Mouse (Mus musculus) spleen, adult 2 months (tissue): ENCODE results near the gene Bmx. TPM values are rescaled to one million over a fixed set of nuclear protein-coding genes. Genes with fewer than 3 reads are reported as not detected.

Source experiments
- DNase-seq, 2 experiments: peaks; one replicate each; pipeline versions ENCODE4 v3.0.0 to v3.0.0-alpha.2; 2012 to 2021; ENCODE audit warnings: low spot score in 2 of 2, low read depth in 1 of 2
- H3K27ac ChIP-seq: fragments of 200-500 bp; 2 replicates; pipeline ENCODE4 v1.5.1; 2012; ENCODE audit warnings: low read length, inconsistent platforms; ENCODE audit not compliant: insufficient read depth
- H3K27me3 ChIP-seq: fragments of 200-500 bp; 2 replicates; pipeline ENCODE4 v1.6.1; 2012; ENCODE audit warnings: mild to moderate bottlenecking, moderate library complexity, low read length, inconsistent platforms; ENCODE audit not compliant: control insufficient read depth, insufficient read depth
- H3K36me3 ChIP-seq: fragments of 200-500 bp; 2 replicates; pipeline ENCODE4 v1.6.1; 2012; ENCODE audit warnings: mild to moderate bottlenecking, low read length, inconsistent platforms; ENCODE audit not compliant: control insufficient read depth, insufficient read depth
- H3K4me1 ChIP-seq: fragments of 200-500 bp; 2 replicates; pipeline ENCODE4 v1.6.1; 2011; ENCODE audit warnings: inconsistent platforms; ENCODE audit not compliant: control insufficient read depth, insufficient read depth, insufficient read length
- H3K4me3 ChIP-seq: fragments of 200-500 bp; 2 replicates; pipeline ENCODE4 v1.5.1; 2011; ENCODE audit warnings: mild to moderate bottlenecking, inconsistent platforms; ENCODE audit not compliant: insufficient read depth, insufficient read length; ENCODE audit errors: extremely low read depth
- CTCF ChIP-seq: fragments of 200-500 bp; IDR thresholded peaks from 2 replicates; pipeline ENCODE4 v1.5.1; 2011; ENCODE audit warnings: mild to moderate bottlenecking, inconsistent platforms; ENCODE audit not compliant: insufficient read depth, insufficient read length, insufficient replicate concordance; ENCODE audit errors: extremely low read depth
- POLR2A ChIP-seq: fragments of 200-500 bp; IDR thresholded peaks from 2 replicates; pipeline ENCODE4 v1.6.1; 2011; ENCODE audit warnings: low read depth, low read length, inconsistent platforms
- WGBS: fragments of 180-500 bp; shearing (Covaris S2); methylation state at CpG from one replicate; pipeline ENCODE4 v1.1.7; 2018; 5-methylcytosine and 5-hydroxymethylcytosine counted together
- polyA plus RNA-seq: library from polyadenylated mRNA; depleted of rRNA; stranded (reverse); fragments of >200 nt; gene quantifications from 2 replicates; pipeline ENCODE4 v1.2.3, GENCODE M21; 2012

Gene Bmx
- polyA plus RNA-seq, 1 experiment = 0.09 TPM

DNA sequence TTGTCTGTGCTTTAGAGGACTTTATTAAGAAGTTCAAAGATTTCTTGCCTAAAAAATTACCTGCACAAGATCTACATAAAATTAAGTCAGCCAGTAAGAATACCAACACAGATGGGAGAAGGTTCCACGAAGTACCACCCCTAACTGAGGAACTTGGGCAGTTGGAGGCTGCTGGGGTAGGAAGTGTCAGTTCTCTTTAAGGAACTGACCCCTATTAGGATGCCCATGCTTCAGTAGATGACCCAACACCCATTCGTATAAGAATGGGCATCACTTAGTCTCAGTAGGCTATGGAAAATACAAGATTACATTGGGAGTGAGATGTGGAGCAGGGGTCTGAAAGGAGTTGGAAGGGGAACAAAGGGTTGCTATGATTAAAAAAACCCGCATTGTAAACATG lies 12.6 kb upstream of the Bmx start:
- no peak overlapping the region for H3K4me3 ChIP-seq
- WGBS = 69% methylated on average over 3 of the region's 3 CpGs
- no peak overlapping the region for H3K27ac ChIP-seq
- TF ChIP-seq CTCF (no peak), POLR2A (no peak)
- peaks cover 3% of the 10 kb centered on the region; the same call in 1 of the 2 replicates for H3K4me1 ChIP-seq
- no peak for DNase-seq
- H3K36me3 ChIP-seq = no peaks in the 10 kb centered on the region
- H3K27me3 ChIP-seq = no peaks in the 10 kb centered on the region

GRCm38 (mm10) chrX:164269285-164269761 lies 11.3 kb upstream of the Bmx start, which contains the start of gene Pir:
Gene Pir, plus strand, starts transcription at chrX:164269371.
- no peaks in the 10 kb centered on the region for H3K27me3 ChIP-seq
- no peaks in the 10 kb centered on the region for H3K36me3 ChIP-seq
- peaks cover 3% of the 10 kb centered on the region; the same call in 1 of the 2 replicates for H3K4me1 ChIP-seq
- DNase-seq = no peak
- TF ChIP-seq CTCF = no peak
- no peak for TF ChIP-seq POLR2A
- WGBS = 24% methylated on average over 20 of the region's 20 CpGs
- no peak within 1 kb of the TSS for H3K27ac ChIP-seq
- peak within 1 kb of the TSS; percentile 30 for H3K4me3 ChIP-seq

DNA sequence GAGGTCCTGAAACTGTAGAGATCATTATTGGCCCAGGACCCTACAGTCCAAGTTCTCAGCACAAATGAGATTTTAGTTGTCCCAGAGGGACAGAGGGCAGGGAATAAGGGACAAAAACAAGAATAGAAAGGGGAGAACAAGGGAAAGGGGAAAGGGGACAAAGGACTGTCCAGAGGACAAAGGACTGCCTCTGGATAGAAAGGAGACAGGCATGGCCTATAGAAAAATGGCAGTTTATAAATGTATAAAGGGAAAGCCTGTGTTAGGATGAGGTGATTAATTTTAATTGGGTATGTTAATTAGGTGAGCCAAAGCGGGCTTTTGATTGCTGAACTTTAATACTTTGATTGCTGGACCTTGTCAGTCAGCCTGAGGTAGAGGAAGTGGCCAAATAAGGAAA lies 6.9 kb upstream of the Bmx start:
- WGBS = 14% methylated on average over 1 of the region's 1 CpGs
- TF ChIP-seq POLR2A (no peak), CTCF (no peak)
- H3K4me3 ChIP-seq = no peak overlapping the region
- no peak overlapping the region for H3K27ac ChIP-seq
- H3K4me1 ChIP-seq = peaks cover 3% of the 10 kb centered on the region; the same call in 1 of the 2 replicates
- no peaks in the 10 kb centered on the region for H3K36me3 ChIP-seq
- no peak for DNase-seq
- H3K27me3 ChIP-seq = no peaks in the 10 kb centered on the region

GRCm38 (mm10) chrX:164262286-164262685 lies 4.3 kb upstream of the Bmx start:
- 80% methylated on average over 2 of the region's 2 CpGs for WGBS
- no peaks in the 10 kb centered on the region for H3K27me3 ChIP-seq

GRCm38 (mm10) chrX:164258662-164259061 lies 669 bp upstream of the Bmx start:
- no peak overlapping the region for H3K4me3 ChIP-seq
- no peaks in the 10 kb centered on the region for H3K27me3 ChIP-seq
- DNase-seq = peak in 1 of 2 experiments; percentile 6
- H3K36me3 ChIP-seq = no peaks in the 10 kb centered on the region
- no peaks in the 10 kb centered on the region; the same call in none of the 2 replicates for H3K4me1 ChIP-seq
- peak overlapping the region; percentile 43; the same call in 1 of the 2 replicates for H3K27ac ChIP-seq
- TF ChIP-seq CTCF (no peak), POLR2A (no peak)
- 41% methylated on average over 5 of the region's 5 CpGs for WGBS

More at GRCm38 (mm10) chrX:164262286-164262685, 4.3 kb upstream of the Bmx start:
- TF ChIP-seq CTCF = no peak
- no peak for TF ChIP-seq POLR2A
- DNase-seq = no peak
- Histone ChIP-seq H3K4me3 (no peak overlapping the region), H3K36me3 (no peaks in the 10 kb centered on the region), H3K27ac (no peak overlapping the region), H3K4me1 (peaks cover 2% of the 10 kb centered on the region)

GRCm38 (mm10) chrX:164256527-164256926 lies 1.5 kb downstream of the Bmx start:
- no peaks in the 10 kb centered on the region for H3K27me3 ChIP-seq
- TF ChIP-seq CTCF (no peak), POLR2A (no peak)
- 49% methylated on average over 3 of the region's 3 CpGs for WGBS
- H3K4me3 ChIP-seq = no peak overlapping the region
- H3K4me1 ChIP-seq = no peaks in the 10 kb centered on the region; the same call in none of the 2 replicates
- DNase-seq = no peak
- H3K36me3 ChIP-seq = no peaks in the 10 kb centered on the region
- H3K27ac ChIP-seq = no peak overlapping the region

GRCm38 (mm10) chrX:164246722-164247121 lies 11.3 kb downstream of the Bmx start:
- DNase-seq = no peak
- Histone ChIP-seq H3K36me3 (no peaks in the 10 kb centered on the region), H3K4me3 (no peak overlapping the region), H3K27ac (no peak overlapping the region), H3K27me3 (no peaks in the 10 kb centered on the region), H3K4me1 (no peaks in the 10 kb centered on the region)
- WGBS = 75% methylated on average over 2 of the region's 2 CpGs
- no peak for TF ChIP-seq CTCF
- TF ChIP-seq POLR2A = no peak
